Mouse (Mus musculus) kidney, embryonic 16.5 days (tissue): ENCODE measurements around the gene Trpv2. TPM values are rescaled to one million over a fixed set of nuclear protein-coding genes. Genes with fewer than 3 reads are reported as not detected.
A peak's percentile ranks its signal among the peaks of the same experiment; 100 is the strongest.

Experiments used
- ATAC-seq: fragments of 200-750 bp; cut with Nextera tagmentation; 2 replicates; pipeline ENCODE4 v1.8.0; 2017; ENCODE audit warnings: moderate TSS enrichment; ENCODE audit not compliant: low FRiP score, low TSS enrichment
- H3K27ac ChIP-seq: fragments of 300-500 bp; sonication (generic); 2 replicates; pipeline ENCODE4 v1.5.1; 2014; ENCODE audit warnings: low read length
- H3K27me3 ChIP-seq: fragments of 300-500 bp; sonication (generic); 2 replicates; pipeline ENCODE4 v1.6.1; 2014; ENCODE audit warnings: low read length, control low read depth, mixed read lengths; ENCODE audit not compliant: insufficient read depth
- H3K36me3 ChIP-seq: fragments of 300-500 bp; sonication (generic); 2 replicates; pipeline ENCODE4 v1.6.1; 2014; ENCODE audit warnings: low read length, control low read depth, mixed read lengths; ENCODE audit not compliant: insufficient read depth
- H3K4me1 ChIP-seq: fragments of 300-500 bp; sonication (generic); 2 replicates; pipeline ENCODE4 v1.6.1; 2014; ENCODE audit warnings: low read length, control low read depth, mixed read lengths; ENCODE audit not compliant: insufficient read depth
- H3K4me2 ChIP-seq: fragments of 300-500 bp; sonication (generic); replicated peaks from 2 replicates; pipeline ENCODE4 v1.6.1; 2014; ENCODE audit warnings: low read depth, low read length
- H3K4me3 ChIP-seq: fragments of 300-500 bp; sonication (generic); 2 replicates; pipeline ENCODE4 v1.5.1; 2014; ENCODE audit warnings: mild to moderate bottlenecking, low read length
- H3K9ac ChIP-seq: fragments of 300-500 bp; sonication (generic); replicated peaks from 2 replicates; pipeline ENCODE4 v1.6.1; 2014; ENCODE audit warnings: low read length
- H3K9me3 ChIP-seq: fragments of 300-500 bp; sonication (generic); 2 replicates; pipeline ENCODE4 v1.6.1; 2016; ENCODE audit warnings: low read length, control low read depth
- WGBS: fragments of 180-500 bp; shearing (Covaris S2); extraction: QIAGEN DNeasy Blood & Tissue Kit; methylation state at CpG from one replicate; pipeline ENCODE4 v1.1.7; 2014; 5-methylcytosine and 5-hydroxymethylcytosine counted together
- polyA plus RNA-seq: library from polyadenylated mRNA; unstranded; fragments of >200 nt; fragmentation: Nextera tagmentation; extraction: Ambion mirVana; gene quantifications from 2 replicates; pipeline ENCODE4 v1.2.1, GENCODE M21; 2015

Trpv2 gene
- polyA plus RNA-seq, 1 experiment from 2014 or later, result 6.6 TPM

DNA sequence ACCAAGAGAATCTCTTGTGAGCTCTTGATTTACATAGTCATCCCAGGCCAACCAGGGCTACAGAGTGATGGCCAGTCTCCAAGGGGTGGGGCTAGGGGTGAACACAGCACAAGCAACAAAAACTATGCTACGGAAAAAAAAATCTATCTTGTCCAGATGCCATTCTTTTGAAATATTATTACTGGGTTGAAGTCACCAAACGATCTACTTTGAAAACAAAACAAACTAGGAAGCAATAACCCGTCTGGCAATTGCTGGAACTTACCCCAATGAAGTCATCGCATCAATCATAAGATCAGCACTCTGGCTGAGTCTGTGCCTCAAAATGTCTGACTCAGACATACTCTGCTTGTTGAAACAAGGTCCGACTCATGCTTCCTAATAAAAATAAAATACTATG, 24.5 kb upstream of the Trpv2 start:
- Histone ChIP-seq H3K4me1 (peaks cover 28% of the 10 kb centered on the region), H3K27ac (peak overlapping the region; percentile 97), H3K27me3 (no peaks in the 10 kb centered on the region), H3K9me3 (no peaks in the 10 kb centered on the region), H3K4me2 (peak overlapping the region; percentile 91), H3K4me3 (peak overlapping the region; percentile 77), H3K9ac (peak overlapping the region; percentile 96), H3K36me3 (peaks cover 18% of the 10 kb centered on the region; the same call in 1 of the 2 replicates)
- no peak for ATAC-seq
- WGBS, result 15% methylated on average over 5 of the region's 5 CpGs

DNA sequence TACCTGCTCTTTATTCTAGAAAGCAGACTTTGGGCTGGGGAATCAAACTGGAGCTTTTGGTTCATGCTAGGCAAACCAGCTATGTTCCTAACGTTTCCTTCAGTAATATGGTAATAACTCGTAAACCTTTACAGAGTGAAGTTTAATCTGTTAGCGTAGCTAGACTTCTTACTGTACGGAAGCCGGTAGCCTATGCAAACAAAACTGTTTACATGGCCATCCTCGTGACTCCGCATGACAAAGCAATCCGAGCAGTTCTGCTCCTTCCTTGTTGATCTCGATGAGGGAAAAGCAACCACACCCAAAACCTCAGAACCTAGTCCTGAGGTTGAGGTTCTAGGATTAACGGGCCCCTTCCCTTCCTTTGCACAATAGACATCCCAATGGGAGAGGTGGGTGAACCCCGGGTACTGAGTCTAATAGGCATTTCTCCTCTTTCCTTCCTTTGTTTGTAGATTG, 24.0 kb upstream of the Trpv2 start:
- Histone ChIP-seq H3K27ac (peak overlapping the region; percentile 97), H3K9ac (peak overlapping the region; percentile 96), H3K36me3 (peaks cover 23% of the 10 kb centered on the region; the same call in 1 of the 2 replicates), H3K27me3 (no peaks in the 10 kb centered on the region), H3K4me1 (peaks cover 32% of the 10 kb centered on the region), H3K4me2 (peak overlapping the region; percentile 91), H3K9me3 (no peaks in the 10 kb centered on the region), H3K4me3 (peak overlapping the region; percentile 77)
- WGBS, result under 1% methylated on average over 11 of the region's 11 CpGs
- ATAC-seq, result peak; percentile 14

DNA sequence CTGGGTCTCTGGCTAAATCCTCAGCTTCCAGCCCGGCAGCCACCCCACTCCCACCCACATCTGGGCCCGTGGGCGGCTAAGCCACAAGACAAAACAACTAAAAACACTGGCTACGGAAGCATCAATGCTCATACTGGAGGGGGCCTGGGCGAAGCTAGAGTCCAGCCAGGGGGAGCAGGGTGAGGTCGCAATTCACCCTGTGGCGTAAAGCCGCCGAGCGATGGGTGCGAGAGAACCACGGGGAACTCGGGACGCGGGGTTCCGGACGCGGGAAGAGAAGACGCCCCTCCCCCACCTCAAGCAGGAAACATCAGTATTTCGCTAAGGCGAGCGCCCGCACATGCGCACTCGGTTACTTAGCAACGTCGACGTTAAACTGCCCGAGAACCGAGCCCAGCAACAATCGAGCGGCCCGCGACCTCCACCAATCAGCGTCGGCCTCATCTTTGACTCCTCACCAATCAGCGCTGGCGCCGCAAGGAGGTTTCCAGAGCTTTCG, 23.5 kb upstream of the Trpv2 start, which contains the start of gene Ubb:
Ubb (plus strand) TSS at position 445 of the 499 bp plus-strand sequence.
- peak within 1 kb of the TSS; percentile 77 for H3K4me3 ChIP-seq
- ATAC-seq, result peak; percentile 98
- no peaks in the 10 kb centered on the region for H3K9me3 ChIP-seq
- peak within 1 kb of the TSS; percentile 96 for H3K9ac ChIP-seq
- H3K36me3 ChIP-seq, result peaks cover 24% of the 10 kb centered on the region; the same call in 1 of the 2 replicates
- no peaks in the 10 kb centered on the region for H3K27me3 ChIP-seq
- peak within 1 kb of the TSS; percentile 97 for H3K27ac ChIP-seq
- peak within 1 kb of the TSS; percentile 91 for H3K4me2 ChIP-seq
- H3K4me1 ChIP-seq, result peaks cover 32% of the 10 kb centered on the region
- WGBS, result under 1% methylated on average over 40 of the region's 40 CpGs

DNA sequence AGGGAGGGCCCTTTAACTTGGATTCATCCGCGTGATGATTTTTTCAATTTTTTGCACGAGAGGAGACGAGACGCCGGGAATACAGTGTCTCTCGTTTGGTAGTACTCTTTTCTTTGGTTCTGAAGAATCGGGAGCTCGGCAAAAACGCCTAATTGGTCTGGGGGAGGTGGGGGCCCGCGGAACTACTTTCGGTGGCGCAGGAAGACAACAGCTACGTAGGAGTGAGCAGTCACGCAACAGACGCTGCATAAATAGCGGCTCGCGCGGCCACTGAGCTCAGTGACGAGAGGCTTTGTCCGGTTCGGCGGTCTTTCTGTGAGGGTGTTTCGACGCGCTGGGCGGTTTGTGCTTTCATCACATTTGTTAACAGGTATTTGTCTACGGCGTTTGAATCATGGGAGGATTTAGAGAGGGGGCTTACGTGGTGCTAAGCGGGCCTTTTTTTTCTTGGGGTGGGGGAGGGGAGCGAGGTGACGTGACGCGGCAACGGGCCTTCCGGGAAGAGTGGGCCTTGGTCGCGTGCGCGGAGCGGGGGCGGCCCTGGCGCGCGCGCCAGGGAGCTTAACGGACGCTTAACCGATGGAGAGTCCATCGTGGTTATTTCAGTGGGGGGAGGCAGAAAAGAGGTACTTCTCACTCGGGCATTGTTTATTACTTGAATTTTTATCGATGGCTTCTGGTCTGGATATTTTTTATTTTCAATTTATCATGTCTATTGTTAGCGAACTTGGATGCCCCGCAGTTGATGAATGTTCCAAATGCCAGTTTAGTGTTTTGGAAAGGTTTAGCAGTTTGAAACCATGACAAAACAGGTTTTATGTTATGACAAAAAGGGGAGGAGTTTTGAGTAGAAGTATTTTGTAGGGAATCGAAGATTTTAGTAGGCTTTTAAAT, 22.8 kb upstream of the Trpv2 start:
- Histone ChIP-seq H3K27ac (peak overlapping the region; percentile 86), H3K27me3 (no peaks in the 10 kb centered on the region), H3K4me2 (peak overlapping the region; percentile 91), H3K4me1 (peaks cover 32% of the 10 kb centered on the region), H3K9ac (peak overlapping the region; percentile 82), H3K36me3 (peaks cover 24% of the 10 kb centered on the region; the same call in 1 of the 2 replicates), H3K9me3 (no peaks in the 10 kb centered on the region), H3K4me3 (peak overlapping the region; percentile 77)
- ATAC-seq, result peak; percentile 81
- WGBS, result 0% methylated on average over 58 of the region's 58 CpGs

DNA sequence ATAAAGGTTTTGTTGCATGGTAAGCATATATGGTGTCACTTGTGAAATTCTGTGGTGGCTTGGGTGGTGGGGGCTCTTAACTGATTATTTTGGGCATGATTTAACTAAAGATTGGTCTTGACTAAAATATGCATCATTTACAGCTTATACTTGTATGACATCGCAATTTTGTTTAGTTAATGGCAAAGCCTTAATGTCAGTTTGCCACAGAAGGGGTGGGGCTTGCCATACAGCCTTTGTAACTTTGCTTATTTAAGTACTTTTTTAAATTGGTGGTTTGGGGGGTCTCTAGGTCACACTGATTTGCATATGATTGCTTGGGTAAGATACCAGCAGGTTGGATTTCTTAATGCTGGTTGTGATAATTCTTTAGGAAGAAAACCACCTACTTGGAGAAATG, 21.1 kb upstream of the Trpv2 start:
- H3K9me3 ChIP-seq, result no peaks in the 10 kb centered on the region
- peaks cover 32% of the 10 kb centered on the region for H3K4me1 ChIP-seq
- H3K4me3 ChIP-seq, result peak overlapping the region; percentile 65
- no peaks in the 10 kb centered on the region for H3K27me3 ChIP-seq
- WGBS, result 24% methylated on average over 1 of the region's 1 CpGs
- no peak for ATAC-seq
- H3K9ac ChIP-seq, result peak overlapping the region; percentile 61
- peak overlapping the region; percentile 98 for H3K4me2 ChIP-seq
- no peak overlapping the region for H3K27ac ChIP-seq
- H3K36me3 ChIP-seq, result peaks cover 24% of the 10 kb centered on the region; the same call in 1 of the 2 replicates

DNA sequence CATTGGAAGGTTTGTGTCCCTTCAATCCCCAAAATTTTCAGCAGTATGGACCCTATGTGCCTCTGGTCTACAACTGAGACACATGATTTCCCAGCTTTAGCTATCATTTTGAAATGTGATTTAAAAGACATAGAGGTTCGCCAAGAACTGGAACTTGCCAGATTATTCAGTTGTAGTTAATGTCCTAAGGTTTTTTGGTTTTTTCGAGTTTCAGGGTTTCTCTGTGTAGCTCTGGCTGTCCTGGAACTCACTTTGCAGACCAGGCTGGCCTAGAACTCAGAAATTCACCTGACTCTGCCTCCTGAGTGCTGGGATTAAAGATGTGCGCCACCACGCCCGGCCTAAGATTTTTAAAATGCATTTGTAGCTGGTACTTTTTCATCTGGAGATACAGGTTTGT, 20.7 kb upstream of the Trpv2 start:
- Histone ChIP-seq H3K4me2 (peak overlapping the region; percentile 98), H3K4me1 (peaks cover 32% of the 10 kb centered on the region), H3K36me3 (peaks cover 24% of the 10 kb centered on the region; the same call in 1 of the 2 replicates), H3K4me3 (peak overlapping the region; percentile 65), H3K27me3 (no peaks in the 10 kb centered on the region), H3K9ac (peak overlapping the region; percentile 61), H3K9me3 (no peaks in the 10 kb centered on the region), H3K27ac (no peak overlapping the region)
- 77% methylated on average over 5 of the region's 5 CpGs for WGBS
- no peak for ATAC-seq

DNA sequence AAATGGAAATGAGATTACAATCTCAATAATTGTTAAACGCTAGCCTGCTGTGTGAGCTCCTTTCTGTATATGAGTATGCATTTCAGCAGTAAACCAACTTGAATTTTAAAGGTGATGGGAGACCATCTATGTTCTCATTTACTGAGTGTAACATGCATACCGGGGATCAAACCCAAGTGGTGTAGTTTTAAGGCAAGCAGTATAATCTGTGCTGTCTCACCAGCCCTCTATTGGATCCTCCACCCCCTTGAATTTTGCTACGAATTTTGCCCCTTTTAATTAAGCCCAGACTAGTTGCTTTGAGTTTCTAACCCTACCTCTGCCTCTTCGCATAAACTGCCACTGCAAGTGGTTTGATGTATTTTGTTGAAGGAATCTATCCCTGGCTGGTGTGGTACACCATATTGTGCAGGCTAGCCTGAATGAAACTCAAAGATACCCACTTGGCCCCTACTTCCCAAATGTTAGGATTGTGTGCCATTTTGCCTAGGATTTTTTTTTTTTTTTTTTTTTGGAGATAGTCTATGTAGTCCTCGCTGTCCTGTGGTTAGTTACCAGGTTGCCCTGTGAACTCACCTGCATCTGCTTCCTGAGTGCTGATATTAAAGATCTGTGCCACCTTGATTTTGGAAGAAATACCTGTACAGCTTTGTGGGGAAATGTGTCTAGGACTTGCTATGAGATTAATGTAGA, 20.0 kb upstream of the Trpv2 start:
- peak overlapping the region; percentile 42 for H3K9ac ChIP-seq
- H3K9me3 ChIP-seq, result no peaks in the 10 kb centered on the region
- ATAC-seq, result no peak
- 71% methylated on average over 5 of the region's 5 CpGs for WGBS
- H3K27me3 ChIP-seq, result no peaks in the 10 kb centered on the region
- H3K27ac ChIP-seq, result no peak overlapping the region
- H3K4me2 ChIP-seq, result peak overlapping the region; percentile 98
- peaks cover 24% of the 10 kb centered on the region; the same call in 1 of the 2 replicates for H3K36me3 ChIP-seq
- H3K4me1 ChIP-seq, result peaks cover 37% of the 10 kb centered on the region
- peak overlapping the region; percentile 65 for H3K4me3 ChIP-seq

DNA sequence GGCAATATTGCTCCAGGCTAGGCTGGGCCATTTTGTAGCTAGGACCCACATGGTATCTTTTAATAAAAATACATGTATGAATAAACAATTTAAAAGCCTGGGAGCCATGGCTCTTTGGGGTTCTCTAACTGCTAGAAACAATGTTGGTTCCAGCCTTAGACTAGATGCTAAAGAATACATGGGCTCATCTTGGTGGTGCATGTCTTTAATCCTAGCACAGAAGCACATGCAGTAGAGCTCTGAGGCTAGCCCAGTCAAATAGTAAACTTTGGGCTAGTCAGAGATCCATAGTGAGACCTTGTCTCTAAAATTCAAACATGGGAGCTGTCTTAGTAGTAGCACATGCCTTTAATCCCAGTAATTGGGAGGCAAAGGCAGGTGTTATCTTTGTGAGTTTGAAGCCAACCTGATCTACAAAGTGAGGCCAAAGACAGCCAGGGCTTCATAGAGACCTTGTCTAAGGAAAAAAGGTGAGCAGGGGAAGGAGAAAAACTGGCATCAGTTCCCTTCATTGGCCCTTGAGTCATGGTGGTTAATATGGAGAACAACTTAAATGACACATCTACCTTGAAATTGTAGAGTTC, 19.3 kb upstream of the Trpv2 start:
- Histone ChIP-seq H3K4me2 (peak overlapping the region; percentile 98), H3K27ac (no peak overlapping the region), H3K4me1 (peaks cover 31% of the 10 kb centered on the region), H3K9ac (0 out of 2 replicates have a peak overlapping the region, but pooled peaks have one; percentile 42), H3K4me3 (peak overlapping the region; percentile 65), H3K27me3 (no peaks in the 10 kb centered on the region), H3K36me3 (peaks cover 24% of the 10 kb centered on the region; the same call in 1 of the 2 replicates), H3K9me3 (no peaks in the 10 kb centered on the region)
- no peak for ATAC-seq

DNA sequence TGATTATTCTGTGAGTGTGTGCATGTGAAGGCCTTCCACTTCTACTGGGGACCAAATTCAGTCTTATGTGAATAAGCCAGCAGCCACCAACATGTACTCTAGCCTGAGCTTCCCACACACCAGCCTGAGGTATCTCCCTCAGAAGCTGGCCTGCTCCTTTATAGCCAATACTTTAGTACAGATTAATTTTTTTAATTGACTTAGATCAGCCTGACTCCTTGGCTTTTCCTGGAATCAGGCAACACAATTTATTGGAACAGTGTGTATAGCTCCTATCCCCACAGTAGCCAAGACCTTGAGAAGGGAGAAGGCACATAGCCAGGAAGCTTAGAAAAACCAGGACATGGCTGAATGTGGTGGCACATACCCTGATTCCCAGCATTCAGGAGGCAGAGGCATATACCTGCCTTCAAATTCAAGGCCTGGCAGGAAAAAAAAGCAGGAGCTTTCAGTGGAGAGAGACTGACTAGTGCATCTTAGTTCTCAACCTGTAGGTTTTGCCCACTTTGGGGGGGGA, 18.3 kb upstream of the Trpv2 start:
- Histone ChIP-seq H3K9ac (no peak overlapping the region), H3K27me3 (no peaks in the 10 kb centered on the region), H3K4me1 (peaks cover 32% of the 10 kb centered on the region), H3K36me3 (peaks cover 24% of the 10 kb centered on the region; the same call in 1 of the 2 replicates), H3K27ac (no peak overlapping the region), H3K9me3 (no peaks in the 10 kb centered on the region), H3K4me2 (no peak overlapping the region), H3K4me3 (no peak overlapping the region)
- ATAC-seq, result no peak
